Mouse (Mus musculus): Measurements from ENCODE around the gene Trpc4ap. TPM values are rescaled to one million over a fixed set of nuclear protein-coding genes. Genes with fewer than 3 reads are reported as not detected.

The Trpc4ap gene
- polyA plus RNA-seq, 1 experiment from 2014 or later: 132 TPM

GRCm38 (mm10) chr2:155667881-155668280 lies 24.3 kb downstream of the Trpc4ap start:
- Histone ChIP-seq H3K4me3 (ENCODE audit: low read depth, low read length) (no peak overlapping the region), H3K4me1 (ENCODE audit: insufficient read depth) (no peaks in the 10 kb centered on the region), H3K36me3 (ENCODE audit: insufficient read depth) (peaks cover 82% of the 10 kb centered on the region), H3K9ac (no peak overlapping the region), H3K27me3 (ENCODE audit: insufficient read depth, low read length) (no peaks in the 10 kb centered on the region), H3K4me2 (no peak overlapping the region), H3K9me3 (ENCODE audit: low read depth, low read length) (no peaks in the 10 kb centered on the region), H3K27ac (ENCODE audit: low read depth) (no peak overlapping the region)
- no peak for TF ChIP-seq CTCF (IDR thresholded peaks at IDR 0.05; ENCODE audit: low read depth)
- no peak for DNase-seq
- 95% methylated on average over 8 of the region's 8 CpGs for WGBS
- no peak for ATAC-seq (ENCODE audit: insufficient read depth)

- no peak overlapping the region for H3K4me2 ChIP-seq
- H3K4me1 ChIP-seq (ENCODE audit: insufficient read depth): no peaks in the 10 kb centered on the region
- H3K27ac ChIP-seq (ENCODE audit: low read depth): no peak overlapping the region
- whole genome bisulfite sequencing: 75% methylated on average over 6 of the region's 6 CpGs
- no peaks in the 10 kb centered on the region for H3K27me3 ChIP-seq (ENCODE audit: insufficient read depth, low read length)
- ATAC-seq (ENCODE audit: insufficient read depth) (no peak), DNase-seq (no peak)
- TF ChIP-seq CTCF (IDR thresholded peaks at IDR 0.05; ENCODE audit: low read depth): no peak
- no peak overlapping the region for H3K4me3 ChIP-seq (ENCODE audit: low read depth, low read length)
- no peak overlapping the region for H3K9ac ChIP-seq
- H3K36me3 ChIP-seq (ENCODE audit: insufficient read depth): peaks cover 85% of the 10 kb centered on the region
- H3K9me3 ChIP-seq (ENCODE audit: low read depth, low read length): no peaks in the 10 kb centered on the region
Observed at GRCm38 (mm10) chr2:155663910-155664460, 28.2 kb downstream of the Trpc4ap start.

GRCm38 (mm10) chr2:155663097-155663496 lies 29.1 kb downstream of the Trpc4ap start:
- Histone ChIP-seq H3K4me1 (ENCODE audit: insufficient read depth) (no peaks in the 10 kb centered on the region), H3K9ac (no peak overlapping the region), H3K27ac (ENCODE audit: low read depth) (no peak overlapping the region), H3K4me3 (ENCODE audit: low read depth, low read length) (no peak overlapping the region), H3K4me2 (no peak overlapping the region), H3K9me3 (ENCODE audit: low read depth, low read length) (no peaks in the 10 kb centered on the region), H3K27me3 (ENCODE audit: insufficient read depth, low read length) (no peaks in the 10 kb centered on the region), H3K36me3 (ENCODE audit: insufficient read depth) (peaks cover 84% of the 10 kb centered on the region)
- ATAC-seq (ENCODE audit: insufficient read depth) (no peak), DNase-seq (peak; percentile 88)
- peak; percentile 69 for TF ChIP-seq CTCF (IDR thresholded peaks at IDR 0.05; ENCODE audit: low read depth)
- WGBS: 26% methylated on average over 5 of the region's 5 CpGs

- Histone ChIP-seq H3K9ac (no peak overlapping the region), H3K4me2 (no peak overlapping the region), H3K27ac (ENCODE audit: low read depth) (no peak overlapping the region), H3K4me1 (ENCODE audit: insufficient read depth) (no peaks in the 10 kb centered on the region), H3K4me3 (ENCODE audit: low read depth, low read length) (no peak overlapping the region), H3K27me3 (ENCODE audit: insufficient read depth, low read length) (no peaks in the 10 kb centered on the region), H3K9me3 (ENCODE audit: low read depth, low read length) (no peaks in the 10 kb centered on the region), H3K36me3 (ENCODE audit: insufficient read depth) (peaks cover 87% of the 10 kb centered on the region)
- WGBS: 93% methylated on average over 5 of the region's 5 CpGs
- DNase-seq (no peak), ATAC-seq (ENCODE audit: insufficient read depth) (no peak)
- TF ChIP-seq CTCF (IDR thresholded peaks at IDR 0.05; ENCODE audit: low read depth): no peak
Observed at GRCm38 (mm10) chr2:155662390-155662789, 29.8 kb downstream of the Trpc4ap start.

- no peak overlapping the region for H3K4me2 ChIP-seq
- H3K4me3 ChIP-seq (ENCODE audit: low read depth, low read length): no peak overlapping the region
- no peak for ATAC-seq (ENCODE audit: insufficient read depth)
- H3K27ac ChIP-seq (ENCODE audit: low read depth): no peak overlapping the region
- H3K9ac ChIP-seq: no peak overlapping the region
- no peak for TF ChIP-seq CTCF (IDR thresholded peaks at IDR 0.05; ENCODE audit: low read depth)
- H3K27me3 ChIP-seq (ENCODE audit: insufficient read depth, low read length): no peaks in the 10 kb centered on the region
- DNase-seq: no peak
- no peaks in the 10 kb centered on the region for H3K4me1 ChIP-seq (ENCODE audit: insufficient read depth)
- 81% methylated on average over 6 of the region's 6 CpGs for WGBS
- H3K9me3 ChIP-seq (ENCODE audit: low read depth, low read length): no peaks in the 10 kb centered on the region
- peaks cover 84% of the 10 kb centered on the region for H3K36me3 ChIP-seq (ENCODE audit: insufficient read depth)
Observed at GRCm38 (mm10) chr2:155655759-155656372, 36.3 kb downstream of the Trpc4ap start.

GRCm38 (mm10) chr2:155652618-155653017 lies 39.6 kb downstream of the Trpc4ap start:
- Histone ChIP-seq H3K4me1 (ENCODE audit: insufficient read depth) (no peaks in the 10 kb centered on the region), H3K4me2 (no peak overlapping the region), H3K4me3 (ENCODE audit: low read depth, low read length) (no peak overlapping the region), H3K9me3 (ENCODE audit: low read depth, low read length) (no peaks in the 10 kb centered on the region), H3K27me3 (ENCODE audit: insufficient read depth, low read length) (no peaks in the 10 kb centered on the region), H3K9ac (no peak overlapping the region), H3K27ac (ENCODE audit: low read depth) (no peak overlapping the region), H3K36me3 (ENCODE audit: insufficient read depth) (peaks cover 89% of the 10 kb centered on the region)
- no peak for TF ChIP-seq CTCF (IDR thresholded peaks at IDR 0.05; ENCODE audit: low read depth)
- ATAC-seq (ENCODE audit: insufficient read depth) (no peak), DNase-seq (no peak)
- 89% methylated on average over 5 of the region's 5 CpGs for WGBS

- WGBS: 89% methylated on average over 7 of the region's 7 CpGs
- no peak for ATAC-seq (ENCODE audit: insufficient read depth)
- no peak for TF ChIP-seq CTCF (IDR thresholded peaks at IDR 0.05; ENCODE audit: low read depth)
Observed at GRCm38 (mm10) chr2:155645746-155646145, 46.4 kb downstream of the Trpc4ap start.

More at GRCm38 (mm10) chr2:155645746-155646145, 46.4 kb downstream of the Trpc4ap start:
- Histone ChIP-seq H3K27ac (ENCODE audit: low read depth) (no peak overlapping the region), H3K4me2 (no peak overlapping the region), H3K4me3 (ENCODE audit: low read depth, low read length) (no peak overlapping the region), H3K9me3 (ENCODE audit: low read depth, low read length) (no peaks in the 10 kb centered on the region), H3K36me3 (ENCODE audit: insufficient read depth) (peaks cover 76% of the 10 kb centered on the region), H3K4me1 (ENCODE audit: insufficient read depth) (no peaks in the 10 kb centered on the region), H3K9ac (no peak overlapping the region), H3K27me3 (ENCODE audit: insufficient read depth, low read length) (no peaks in the 10 kb centered on the region)
- DNase-seq: no peak

Measured in lung, embryonic 14.5 days (tissue).